Mouse (Mus musculus) naive thymus-derived CD4-positive, alpha-beta T cell, adult 2 months (primary cell): Measurements from ENCODE around the gene Rnf6.
"Not testable (repeated sequence)": the region's sequence is repeated elsewhere in the genome, so short reads cannot be mapped to it uniquely, and the experiment has no call there.

ENCODE experiments used
- DNase-seq: peaks from one replicate; pipeline ENCODE4 v3.0.0-alpha.2; 2011; ENCODE audit warnings: low read depth

Rnf6 gene

DNA sequence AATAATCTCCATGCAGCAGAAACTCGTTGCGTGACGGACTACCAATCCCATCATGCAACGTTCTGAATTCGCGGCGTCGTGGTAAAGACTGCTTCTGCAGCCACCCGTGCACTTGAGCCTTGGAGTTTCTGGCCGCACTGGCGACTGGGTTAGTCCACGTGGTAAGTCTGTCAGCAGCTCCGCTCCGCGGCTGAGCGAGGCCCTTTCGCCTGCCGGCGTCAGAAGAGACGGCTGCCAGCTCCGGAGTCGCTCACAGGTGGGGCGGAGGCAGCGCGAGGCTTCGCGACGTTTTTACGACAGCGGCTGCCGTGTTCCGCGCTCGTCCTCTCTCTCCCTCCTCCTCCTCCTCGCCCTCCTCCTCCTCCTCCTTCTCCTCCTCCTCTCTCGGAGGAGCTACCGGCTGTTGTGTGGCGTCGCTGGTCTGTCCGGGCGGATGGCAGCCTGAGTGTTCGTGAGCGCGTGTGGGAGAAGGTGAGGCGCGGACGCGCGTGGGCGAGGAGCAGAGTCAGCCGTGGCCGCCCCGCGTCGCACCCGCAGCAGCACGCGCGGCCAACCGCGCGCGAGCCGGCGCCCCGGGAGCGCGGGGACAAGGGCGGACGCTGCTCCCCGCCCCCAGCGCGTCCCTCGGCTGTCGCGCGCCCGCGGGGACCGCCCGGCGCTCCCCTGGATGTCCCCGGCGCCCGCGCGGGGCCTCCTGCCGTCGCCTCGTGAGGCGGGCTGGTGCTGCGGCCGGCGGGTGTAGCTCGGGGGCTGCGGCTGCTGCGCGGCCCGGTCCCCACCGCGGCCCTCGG is 9.7 kb upstream of the Rnf6 start, which contains the start of gene Cdk8:
Gene Cdk8 (plus strand): TSS at position 367 of the 791 bp plus-strand sequence.
- peak; percentile 95 for DNase-seq

GRCm38 (mm10) chr5:146229869-146230650 is 8.7 kb upstream of the Rnf6 start:
- no peak for DNase-seq

DNA sequence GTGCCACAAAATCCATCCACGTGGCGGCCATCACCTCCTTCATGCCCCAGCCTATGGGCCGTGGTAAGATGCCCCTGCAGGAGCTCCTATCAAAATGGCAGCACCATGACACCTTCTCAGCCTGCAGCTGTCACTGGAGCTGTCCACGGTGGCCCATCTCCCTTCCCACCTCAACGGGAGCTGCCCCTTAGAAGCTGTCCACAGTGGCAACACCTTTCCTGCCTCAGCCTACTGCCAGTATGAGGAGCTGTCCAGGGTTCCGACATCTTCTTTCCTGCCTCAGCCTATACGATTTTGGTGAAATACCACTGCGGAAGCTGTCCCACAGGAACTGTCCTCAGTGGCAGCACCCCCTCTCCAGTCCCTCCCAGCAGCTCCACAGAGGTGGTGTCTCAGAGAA is 6.1 kb upstream of the Rnf6 start:
- DNase-seq: no peak

DNA sequence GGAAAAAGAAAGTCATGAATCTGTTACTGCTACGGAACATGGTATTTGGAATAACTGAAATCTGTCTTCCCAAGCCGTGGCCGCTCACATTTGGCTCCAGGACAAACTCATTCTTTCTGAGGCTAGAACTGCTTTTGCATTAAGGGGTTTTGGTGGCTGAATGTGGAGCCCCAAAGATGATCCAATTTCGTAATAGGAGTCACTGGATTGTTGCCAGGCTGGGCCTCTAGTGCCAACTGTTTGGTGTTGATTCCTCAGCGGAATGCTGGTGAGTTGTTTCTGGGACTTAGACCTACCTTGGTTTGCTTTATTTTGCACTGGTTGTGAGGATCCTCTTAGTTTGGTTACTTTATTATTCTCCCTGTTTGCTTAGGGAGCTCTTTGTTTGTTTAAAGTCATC is 2.4 kb upstream of the Rnf6 start:
- DNase-seq: no peak

- DNase-seq: no peak
These were observed 367 bp upstream of the Rnf6 start for GRCm38 (mm10) chr5:146221722-146222121.

DNA sequence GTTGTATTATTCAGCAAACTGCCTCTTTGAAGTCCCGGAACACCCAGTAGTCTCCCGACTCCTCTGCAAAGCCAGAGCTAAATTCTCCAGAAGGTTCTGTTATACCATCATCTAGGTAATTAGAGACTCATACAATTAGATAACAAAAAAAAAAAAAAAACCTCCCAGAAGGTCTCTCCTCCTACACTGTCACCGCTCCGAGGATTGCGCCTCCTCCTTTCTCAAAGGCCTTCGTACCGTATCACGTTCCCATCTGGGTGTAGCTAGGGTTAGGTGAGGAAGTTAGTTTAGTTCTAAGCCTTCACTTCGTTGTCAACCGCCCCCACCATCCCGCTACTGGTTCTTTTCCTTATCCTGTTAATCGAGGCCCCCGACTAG is 865 bp downstream of the Rnf6 start:
- no peak for DNase-seq

- no peak for DNase-seq
These were observed 15.8 kb downstream of the Rnf6 start for GRCm38 (mm10) chr5:146205537-146205936.

DNA sequence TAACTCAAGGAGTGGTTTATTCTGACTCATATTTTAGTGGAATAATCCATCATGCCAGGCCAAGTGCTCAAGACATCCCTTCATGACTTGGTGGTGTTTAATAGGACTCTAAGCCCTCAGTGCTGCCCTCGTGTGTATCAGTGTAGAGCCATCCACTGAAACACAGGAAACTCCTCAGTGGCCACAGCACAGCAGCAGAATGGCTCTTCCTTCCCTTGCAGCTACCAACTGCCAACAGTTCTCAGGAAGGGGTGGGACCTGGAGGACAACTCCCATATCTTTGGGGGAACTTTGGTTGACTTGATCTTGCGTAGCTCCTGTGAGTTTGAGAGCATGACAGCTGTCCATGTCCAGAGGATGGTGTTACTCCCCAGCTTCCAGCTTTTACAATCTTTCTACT is 17.4 kb downstream of the Rnf6 start:
- no peak for DNase-seq

DNA sequence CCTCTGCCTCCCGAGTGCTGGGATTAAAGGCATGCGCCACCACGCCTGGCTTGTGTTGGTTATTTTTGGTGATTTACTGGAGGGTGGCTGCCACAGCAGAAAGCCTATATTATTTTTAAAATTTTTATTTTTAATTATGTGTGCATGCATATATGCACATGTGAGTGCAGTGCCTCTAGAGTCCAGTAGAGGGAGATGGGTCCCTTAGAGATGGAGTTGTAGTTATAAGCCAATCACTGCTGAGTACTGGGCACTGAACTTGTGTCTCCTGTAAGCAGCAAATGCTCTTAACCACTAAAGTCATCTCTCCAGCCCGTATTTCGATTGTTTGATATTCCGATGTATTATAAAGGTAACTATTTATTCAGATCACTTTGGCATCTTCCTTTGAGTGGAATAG is 20.8 kb downstream of the Rnf6 start:
- no peak for DNase-seq

DNA sequence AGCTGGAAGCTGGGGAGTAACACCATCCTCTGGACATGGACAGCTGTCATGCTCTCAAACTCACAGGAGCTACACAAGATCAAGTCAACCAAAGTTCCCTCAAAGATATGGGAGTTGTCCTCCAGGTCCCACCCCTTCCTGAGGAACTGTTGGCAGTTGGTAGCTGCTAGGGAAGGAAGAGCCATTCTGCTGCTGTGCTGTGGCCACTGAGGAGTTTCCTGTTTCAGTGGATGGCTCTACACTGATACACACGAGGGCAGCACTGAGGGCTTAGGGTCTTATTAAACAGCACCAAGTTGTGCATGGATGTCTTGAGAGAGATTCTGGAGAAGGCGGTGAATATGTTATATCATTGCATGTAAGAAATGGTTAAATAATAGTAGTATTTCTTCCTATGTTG is 21.8 kb downstream of the Rnf6 start:
- DNase-seq: no peak

DNA sequence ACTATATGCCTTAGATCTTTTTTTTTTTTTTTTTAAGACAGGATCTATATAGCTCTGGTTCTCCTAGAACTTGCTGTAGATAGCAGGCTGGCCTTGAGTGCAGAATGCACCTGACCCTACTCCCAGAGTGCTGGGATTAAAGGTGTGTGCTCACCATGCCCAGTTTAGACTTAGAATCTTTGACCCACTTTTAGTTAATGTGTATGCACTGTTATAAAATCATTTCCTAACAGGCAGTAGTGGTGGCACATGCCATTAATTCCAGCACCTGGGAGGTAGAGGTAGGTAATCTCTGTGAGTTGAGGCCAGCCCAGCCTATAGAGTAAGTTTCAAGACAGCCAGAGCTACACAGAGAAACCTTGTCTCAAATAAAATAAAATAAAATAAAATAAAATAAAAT is 22.3 kb downstream of the Rnf6 start:
- no peak for DNase-seq

GRCm38 (mm10) chr5:146193360-146193759 is 28.0 kb downstream of the Rnf6 start:
- no peak for DNase-seq

DNA sequence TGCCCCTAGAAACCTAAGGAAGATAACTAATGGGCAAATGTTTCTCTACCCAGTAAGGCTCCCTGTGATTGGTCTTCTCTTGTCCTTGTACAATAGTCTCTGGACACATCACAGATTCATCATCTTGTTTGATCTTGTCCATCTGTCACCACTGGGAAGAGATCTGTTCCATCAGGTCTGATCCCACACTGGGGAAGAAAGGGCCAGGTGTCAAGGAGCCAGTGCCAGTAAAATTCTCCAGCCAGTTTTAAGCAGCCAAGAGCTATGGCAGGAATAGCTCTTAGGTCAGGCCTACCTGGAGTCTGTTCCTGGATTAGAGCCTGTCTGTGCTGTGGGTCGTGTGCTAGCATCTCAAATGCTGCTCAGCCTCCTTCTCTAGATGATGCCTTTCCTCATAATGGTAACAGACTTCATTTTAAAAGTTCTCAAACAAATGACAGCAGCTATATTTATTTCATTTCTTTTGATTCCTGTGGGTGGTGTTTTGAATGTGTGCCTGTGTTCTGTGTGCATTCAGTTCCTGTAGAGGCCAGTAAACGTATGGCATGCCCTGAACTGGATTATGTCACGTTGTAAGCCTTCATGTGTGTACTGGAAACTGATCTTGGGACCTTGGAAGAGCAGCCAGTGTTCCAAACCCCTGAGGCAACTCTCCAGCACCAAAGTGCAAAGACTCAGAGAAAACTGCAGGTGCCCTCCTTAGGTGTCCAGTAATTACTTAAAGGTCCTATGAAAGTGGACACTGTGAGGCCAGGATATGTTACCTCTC is 30.7 kb downstream of the Rnf6 start:
- no peak for DNase-seq

- no peak for DNase-seq
These were observed 31.3 kb downstream of the Rnf6 start for GRCm38 (mm10) chr5:146190093-146190492.

DNA sequence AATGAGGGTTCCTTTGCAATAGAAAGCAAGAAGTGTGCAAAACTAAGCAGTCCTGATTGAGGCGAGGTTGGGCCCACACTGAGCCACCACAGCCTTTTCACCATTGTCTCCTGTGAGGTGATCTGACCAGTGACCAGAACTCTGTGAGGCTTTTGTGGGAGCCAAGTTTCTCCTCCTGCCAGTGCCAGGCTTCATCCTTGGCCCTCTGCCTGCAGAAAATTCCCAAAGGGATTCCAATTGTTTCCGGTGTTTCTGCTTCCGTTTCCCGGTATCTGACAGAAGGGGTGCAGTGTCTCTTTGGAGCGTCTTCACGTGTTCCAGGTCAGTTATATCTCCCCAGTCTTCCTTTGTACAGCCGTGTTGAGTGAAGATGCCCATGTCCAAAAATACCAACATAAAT is 32.6 kb downstream of the Rnf6 start:
- DNase-seq: no peak

DNA sequence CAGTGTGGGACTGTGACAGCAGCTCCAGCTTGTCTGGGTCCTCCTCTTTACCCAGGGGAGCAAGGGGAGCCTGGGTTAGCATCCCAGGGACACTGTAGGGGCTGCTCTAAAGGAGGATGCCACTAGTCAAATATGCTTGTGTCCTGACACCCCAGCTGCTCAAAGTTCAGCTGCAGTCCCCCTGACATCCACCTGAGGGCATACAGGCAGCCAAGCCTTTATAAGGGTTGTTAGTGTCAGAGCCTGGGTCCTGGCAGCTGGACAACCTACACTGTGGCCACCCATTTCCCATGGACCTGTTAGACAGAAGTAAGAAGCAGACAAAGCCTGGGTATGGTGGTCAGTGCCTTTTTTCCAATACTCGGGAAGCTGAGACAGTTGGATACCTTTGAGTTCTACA is 33.2 kb downstream of the Rnf6 start:
- DNase-seq: no peak

DNA sequence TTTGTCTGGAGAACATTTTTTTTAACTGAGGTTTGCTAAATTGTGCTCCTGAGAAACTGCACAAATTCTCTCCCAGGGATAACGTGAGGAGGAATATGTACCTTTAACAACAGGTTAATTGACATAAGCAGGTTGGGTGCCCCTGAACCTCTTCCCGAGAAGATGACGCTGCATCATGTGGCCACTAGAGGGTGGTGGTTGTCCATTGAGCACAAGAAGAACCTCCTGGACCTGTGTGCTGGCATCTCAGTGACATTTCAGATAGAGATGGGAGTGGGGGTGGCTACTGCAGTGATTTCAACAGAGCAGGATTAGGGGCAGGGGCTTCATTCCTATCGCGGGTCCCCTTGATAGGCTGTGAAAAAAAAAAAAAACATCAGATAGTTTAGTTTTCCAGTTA is 33.9 kb downstream of the Rnf6 start:
- DNase-seq: peak; percentile 62

GRCm38 (mm10) chr5:146185204-146185603 is 36.2 kb downstream of the Rnf6 start, which contains the start of gene 1700001J03Rik:
TSS of gene 1700001J03Rik (minus strand) at chr5:146185304.
- DNase-seq: not testable (repeated sequence)

GRCm38 (mm10) chr5:146172744-146173143 is 48.6 kb downstream of the Rnf6 start:
- not testable (repeated sequence) for DNase-seq

DNA sequence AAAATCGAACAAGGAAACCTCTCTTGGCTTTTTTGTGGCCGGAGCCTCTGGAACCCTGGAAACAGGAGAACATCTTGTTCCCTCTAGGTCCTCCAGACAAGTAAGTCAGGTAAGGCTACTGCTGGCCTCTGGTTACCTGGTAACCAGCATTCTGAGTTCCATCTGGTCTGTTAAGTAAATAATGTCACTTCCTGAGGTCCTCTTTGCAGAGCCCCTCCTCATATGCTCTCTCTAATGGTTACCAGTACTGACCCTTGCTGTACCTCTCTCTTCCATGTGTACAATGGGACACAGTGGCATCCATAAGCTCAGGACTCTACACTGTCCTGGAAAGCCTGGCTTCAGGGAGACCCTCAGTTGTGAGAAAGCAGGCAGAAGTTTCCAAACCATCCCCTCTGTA is 50.7 kb downstream of the Rnf6 start, which contains the start of gene Gm6309:
Gene Gm6309 (minus strand): TSS at position 101 of the 400 bp plus-strand sequence.
- not testable (repeated sequence) for DNase-seq

DNA sequence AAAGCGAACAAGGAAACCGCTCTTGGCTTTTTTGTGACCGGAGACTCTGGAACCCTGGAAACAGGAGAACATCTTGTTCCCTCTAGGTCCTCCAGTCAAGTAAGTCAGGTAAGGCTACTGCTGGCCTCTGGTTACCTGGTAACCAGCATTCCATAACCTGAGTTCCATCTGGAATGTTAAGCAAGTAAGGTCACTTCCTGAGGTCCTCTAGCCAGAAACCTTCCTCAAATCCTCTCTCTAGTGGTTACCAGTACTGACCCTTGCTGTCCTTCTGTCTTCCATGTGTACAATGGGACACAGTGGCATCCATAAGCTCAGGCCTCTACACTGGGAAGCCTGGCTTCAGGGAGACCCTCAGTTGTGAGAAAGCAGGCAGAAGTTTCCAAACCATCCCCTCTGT is 60.9 kb downstream of the Rnf6 start, which contains the start of gene Gm5565:
Gene Gm5565 (minus strand): TSS at position 101 of the 400 bp plus-strand sequence.
- DNase-seq: not testable (repeated sequence)
